Mouse (Mus musculus) embryo, embryonic 11.5 days (tissue): ENCODE results near the gene Grin3b.

Experiments
- DNase-seq: peaks from one replicate; pipeline ENCODE4 v3.0.0-alpha.2; 2012; ENCODE audit warnings: low read depth, low spot score

The Grin3b gene

GRCm38 (mm10) chr10:79966886-79967400 is 3.6 kb upstream of the Grin3b start:
- no peak for DNase-seq

GRCm38 (mm10) chr10:79968181-79968580 is 2.3 kb upstream of the Grin3b start:
- DNase-seq = no peak

- DNase-seq = no peak
Measured at GRCm38 (mm10) chr10:79969124-79969568, 1.4 kb upstream of the Grin3b start.

GRCm38 (mm10) chr10:79971183-79971497 is 625 bp downstream of the Grin3b start:
- no peak for DNase-seq

GRCm38 (mm10) chr10:79972831-79973230 is 2.3 kb downstream of the Grin3b start:
- no peak for DNase-seq

- DNase-seq = no peak
Measured at GRCm38 (mm10) chr10:79974087-79974486, 3.6 kb downstream of the Grin3b start.

GRCm38 (mm10) chr10:79974668-79975067 is 4.2 kb downstream of the Grin3b start:
- DNase-seq = no peak

- no peak for DNase-seq
Measured at GRCm38 (mm10) chr10:79976071-79976721, 5.7 kb downstream of the Grin3b start.

GRCm38 (mm10) chr10:79976722-79977107 is 6.2 kb downstream of the Grin3b start:
- no peak for DNase-seq

- DNase-seq = no peak
Measured at GRCm38 (mm10) chr10:79977324-79977723, 6.8 kb downstream of the Grin3b start.

GRCm38 (mm10) chr10:79978061-79978460 is 7.5 kb downstream of the Grin3b start:
- DNase-seq = no peak

GRCm38 (mm10) chr10:79979401-79980155 is 9.1 kb downstream of the Grin3b start:
- no peak for DNase-seq

- no peak for DNase-seq
Measured at GRCm38 (mm10) chr10:79983205-79983604, 12.7 kb downstream of the Grin3b start.

- DNase-seq = no peak
Measured at GRCm38 (mm10) chr10:79983670-79984069, 13.2 kb downstream of the Grin3b start.

GRCm38 (mm10) chr10:79984195-79984816 is 13.8 kb downstream of the Grin3b start, which contains the start of gene Tmem259:
Gene Tmem259, minus strand, starts transcription at chr10:79984330.
- peak; percentile 75 for DNase-seq

GRCm38 (mm10) chr10:79984871-79985270 is 14.4 kb downstream of the Grin3b start:
- DNase-seq = peak; percentile 97

- no peak for DNase-seq
Measured at GRCm38 (mm10) chr10:79985334-79986231, 15.1 kb downstream of the Grin3b start.

- no peak for DNase-seq
Measured at GRCm38 (mm10) chr10:79986232-79986878, 15.8 kb downstream of the Grin3b start.

GRCm38 (mm10) chr10:79986963-79987362 is 16.4 kb downstream of the Grin3b start:
- peak; percentile 79 for DNase-seq

- no peak for DNase-seq
Measured at GRCm38 (mm10) chr10:79987771-79988505, 17.4 kb downstream of the Grin3b start.
